Mouse (Mus musculus): ENCODE results near the gene Vwa8. TPM values are rescaled to one million over a fixed set of nuclear protein-coding genes. Genes with fewer than 3 reads are reported as not detected.

Vwa8 gene
- polyA plus RNA-seq, 1 experiment from 2014 or later = 15.6 TPM

GRCm38 (mm10) chr14:79097181-79097580 lies 248.3 kb downstream of the Vwa8 start:
- no peaks in the 10 kb centered on the region for H3K4me1 ChIP-seq (replicated peaks; ENCODE audit: control insufficient read depth, insufficient read depth, low read length)
- H3K36me3 ChIP-seq (ENCODE audit: control insufficient read depth, insufficient read depth) = peaks cover 16% of the 10 kb centered on the region
- no peaks in the 10 kb centered on the region for H3K27me3 ChIP-seq (replicated peaks; ENCODE audit: control insufficient read depth, insufficient read depth, low read length)
- TF ChIP-seq CTCF (IDR thresholded peaks at IDR 0.05; ENCODE audit: low read depth) = no peak
- no peaks in the 10 kb centered on the region for H3K9me3 ChIP-seq (ENCODE audit: control insufficient read depth)
- H3K4me3 ChIP-seq (ENCODE audit: low read depth, low read length) = no peak overlapping the region
- WGBS = 91% methylated on average over 12 of the region's 12 CpGs
- H3K4me2 ChIP-seq (replicated peaks; ENCODE audit: low read depth) = no peak overlapping the region
- H3K27ac ChIP-seq (ENCODE audit: low read depth, low read length) = no peak overlapping the region
- no peak overlapping the region for H3K9ac ChIP-seq (ENCODE audit: low read depth, low read length)
- no peak for ATAC-seq

GRCm38 (mm10) chr14:79106655-79107515 lies 258.0 kb downstream of the Vwa8 start:
- Histone ChIP-seq H3K9me3 (ENCODE audit: control insufficient read depth) (no peaks in the 10 kb centered on the region; the same call in 1 of the 2 replicates), H3K36me3 (ENCODE audit: control insufficient read depth, insufficient read depth) (no peaks in the 10 kb centered on the region), H3K27ac (ENCODE audit: low read depth, low read length) (no peak overlapping the region), H3K27me3 (replicated peaks; ENCODE audit: control insufficient read depth, insufficient read depth, low read length) (no peaks in the 10 kb centered on the region), H3K4me3 (ENCODE audit: low read depth, low read length) (no peak overlapping the region), H3K4me1 (replicated peaks; ENCODE audit: control insufficient read depth, insufficient read depth, low read length) (no peaks in the 10 kb centered on the region; the same call in 1 of the 2 replicates), H3K4me2 (replicated peaks; ENCODE audit: low read depth) (no peak overlapping the region; the same call in 1 of the 2 replicates), H3K9ac (ENCODE audit: low read depth, low read length) (no peak overlapping the region)
- TF ChIP-seq CTCF (IDR thresholded peaks at IDR 0.05; ENCODE audit: low read depth) = peak; percentile 90
- ATAC-seq = peak; percentile 51
- 31% methylated on average over 14 of the region's 14 CpGs for WGBS

GRCm38 (mm10) chr14:79109375-79109774 lies 260.5 kb downstream of the Vwa8 start:
- 32% methylated on average over 1 of the region's 1 CpGs for WGBS
- no peak overlapping the region for H3K9ac ChIP-seq (ENCODE audit: low read depth, low read length)
- H3K4me1 ChIP-seq (replicated peaks; ENCODE audit: control insufficient read depth, insufficient read depth, low read length) = no peaks in the 10 kb centered on the region; the same call in 1 of the 2 replicates
- no peak for TF ChIP-seq CTCF (IDR thresholded peaks at IDR 0.05; ENCODE audit: low read depth)
- no peak overlapping the region for H3K4me2 ChIP-seq (replicated peaks; ENCODE audit: low read depth)
- no peaks in the 10 kb centered on the region for H3K27me3 ChIP-seq (replicated peaks; ENCODE audit: control insufficient read depth, insufficient read depth, low read length)
- H3K27ac ChIP-seq (ENCODE audit: low read depth, low read length) = no peak overlapping the region
- ATAC-seq = peak; percentile 85
- no peaks in the 10 kb centered on the region; the same call in 1 of the 2 replicates for H3K9me3 ChIP-seq (ENCODE audit: control insufficient read depth)
- no peaks in the 10 kb centered on the region for H3K36me3 ChIP-seq (ENCODE audit: control insufficient read depth, insufficient read depth)
- H3K4me3 ChIP-seq (ENCODE audit: low read depth, low read length) = no peak overlapping the region

- WGBS = 48% methylated on average over 3 of the region's 3 CpGs
Measured at GRCm38 (mm10) chr14:79110012-79110411, 261.2 kb downstream of the Vwa8 start.

GRCm38 (mm10) chr14:79112050-79112449 lies 263.2 kb downstream of the Vwa8 start:
- Histone ChIP-seq H3K4me1 (replicated peaks; ENCODE audit: control insufficient read depth, insufficient read depth, low read length) (no peaks in the 10 kb centered on the region), H3K9me3 (ENCODE audit: control insufficient read depth) (no peaks in the 10 kb centered on the region; the same call in 1 of the 2 replicates), H3K27ac (ENCODE audit: low read depth, low read length) (no peak overlapping the region), H3K9ac (ENCODE audit: low read depth, low read length) (no peak overlapping the region), H3K36me3 (ENCODE audit: control insufficient read depth, insufficient read depth) (peaks cover 4% of the 10 kb centered on the region; the same call in 1 of the 2 replicates), H3K4me3 (ENCODE audit: low read depth, low read length) (no peak overlapping the region), H3K27me3 (replicated peaks; ENCODE audit: control insufficient read depth, insufficient read depth, low read length) (no peaks in the 10 kb centered on the region), H3K4me2 (replicated peaks; ENCODE audit: low read depth) (no peak overlapping the region)
- 67% methylated on average over 6 of the region's 6 CpGs for WGBS
- no peak for ATAC-seq
- no peak for TF ChIP-seq CTCF (IDR thresholded peaks at IDR 0.05; ENCODE audit: low read depth)

More at GRCm38 (mm10) chr14:79110012-79110411, 261.2 kb downstream of the Vwa8 start:
- Histone ChIP-seq H3K27ac (ENCODE audit: low read depth, low read length) (no peak overlapping the region), H3K36me3 (ENCODE audit: control insufficient read depth, insufficient read depth) (no peaks in the 10 kb centered on the region), H3K9ac (ENCODE audit: low read depth, low read length) (no peak overlapping the region), H3K4me3 (ENCODE audit: low read depth, low read length) (no peak overlapping the region), H3K9me3 (ENCODE audit: control insufficient read depth) (no peaks in the 10 kb centered on the region; the same call in 1 of the 2 replicates), H3K27me3 (replicated peaks; ENCODE audit: control insufficient read depth, insufficient read depth, low read length) (no peaks in the 10 kb centered on the region), H3K4me2 (replicated peaks; ENCODE audit: low read depth) (no peak overlapping the region), H3K4me1 (replicated peaks; ENCODE audit: control insufficient read depth, insufficient read depth, low read length) (no peaks in the 10 kb centered on the region; the same call in 1 of the 2 replicates)
- ATAC-seq = no peak
- TF ChIP-seq CTCF (IDR thresholded peaks at IDR 0.05; ENCODE audit: low read depth) = no peak

GRCm38 (mm10) chr14:79114526-79115383 lies 265.9 kb downstream of the Vwa8 start:
- H3K4me2 ChIP-seq (replicated peaks; ENCODE audit: low read depth) = no peak overlapping the region
- H3K36me3 ChIP-seq (ENCODE audit: control insufficient read depth, insufficient read depth) = peaks cover 4% of the 10 kb centered on the region; the same call in 1 of the 2 replicates
- H3K27ac ChIP-seq (ENCODE audit: low read depth, low read length) = no peak overlapping the region
- H3K4me3 ChIP-seq (ENCODE audit: low read depth, low read length) = no peak overlapping the region
- H3K9me3 ChIP-seq (ENCODE audit: control insufficient read depth) = no peaks in the 10 kb centered on the region
- 80% methylated on average over 11 of the region's 11 CpGs for WGBS
- no peak overlapping the region for H3K9ac ChIP-seq (ENCODE audit: low read depth, low read length)
- no peaks in the 10 kb centered on the region for H3K27me3 ChIP-seq (replicated peaks; ENCODE audit: control insufficient read depth, insufficient read depth, low read length)
- no peaks in the 10 kb centered on the region for H3K4me1 ChIP-seq (replicated peaks; ENCODE audit: control insufficient read depth, insufficient read depth, low read length)
- TF ChIP-seq CTCF (IDR thresholded peaks at IDR 0.05; ENCODE audit: low read depth) = no peak
- ATAC-seq = no peak

Data from intestine, postnatal 0 days (tissue).